9 mouse cellular contexts compared by ENCODE assay signal in genomic region chr7:132811716-132812618, GRCm38 (mm10). TPM values are rescaled to one million over a fixed set of nuclear protein-coding genes. Genes with fewer than 3 reads are reported as not detected.
DNase-seq lines count a peak whose midpoint lies in the region; ATAC-seq lines count a peak whose summit lies in the region.
"Had no signal": no experiment of that assay in that cellular context is flagged by ENCODE, and none has a peak within 500 bp of the region (broad histone marks: within the 10 kb centered on the region; RNA-seq: fewer than 3 reads in every experiment).

No protein-coding gene starts in this region.

- WGBS in heart, embryonic 15.5 days, result 11% methylated on average over 23 of the region's 23 CpGs

- H3K27me3 ChIP-seq in heart, embryonic 15.5 days, result no peaks in the 10 kb centered on the region
- H3K27me3 ChIP-seq: Patski had no signal

- peak overlapping the region; percentile 87 for H3K9ac ChIP-seq in heart, embryonic 15.5 days

- DNase-seq in cerebellum, adult 11 months, result peak; percentile 52
- DNase-seq in CD8-positive naive resting alpha-beta T cell, adult 2 months (ENCODE audit: low read depth in 2 of 2, low spot score in 2 of 2), result peak; percentile 37 to 39
- DNase-seq in liver, result peak; percentile 53
- peak; percentile 36 to 40 for DNase-seq in natural killer cell, adult 2 months (ENCODE audit: low spot score in 2 of 2)
- DNase-seq in urinary bladder, postnatal 10 days (ENCODE audit: low spot score), result no peak

- H3K36me3 ChIP-seq in heart, embryonic 15.5 days, result no peaks in the 10 kb centered on the region

- H3K4me3 ChIP-seq in heart, embryonic 15.5 days, result peak overlapping the region; percentile 68

- H3K27ac ChIP-seq in heart, embryonic 15.5 days, result peak overlapping the region; percentile 94

- peaks cover 61% of the 10 kb centered on the region for H3K4me1 ChIP-seq in heart, embryonic 15.5 days (replicated peaks)

- H3K4me2 ChIP-seq in heart, embryonic 15.5 days, result peak overlapping the region; percentile 95

- H3K9me3 ChIP-seq in heart, embryonic 15.5 days (replicated peaks), result no peaks in the 10 kb centered on the region

- no peak for ATAC-seq in cerebellum, adult (ENCODE audit: insufficient number of reproducible peaks, low FRiP score, low TSS enrichment)
- ATAC-seq in common myeloid progenitor, adult 5-6 weeks (replicated peaks; ENCODE audit: low read depth, poor library complexity, severe bottlenecking), result peak; percentile 34; the same call in 1 of the 2 replicates
- ATAC-seq in heart, embryonic 15.5 days (replicated peaks; ENCODE audit: insufficient number of reproducible peaks, insufficient read depth, low FRiP score, low read depth), result no peak

RNA-seq across cellular contexts. Expression of gene Fam53b, which starts 1.7 kb away (rescaled TPM):
- total RNA-seq in common myeloid progenitor, adult 5-6 weeks (2017), result 10.6 and 19.9 TPM in 2 replicates
- polyA plus RNA-seq in heart, embryonic 15.5 days (2015; fragmentation: Nextera tagmentation; extraction: Ambion mirVana), result 14.9 and 19.0 TPM in 2 replicates

RNA-seq across cellular contexts. Expression of gene Eef1akmt2, which starts 40.5 kb away (rescaled TPM):
- total RNA-seq in common myeloid progenitor, adult 5-6 weeks (2017), result 56.3 and 77.1 TPM in 2 replicates
- polyA plus RNA-seq in heart, embryonic 15.5 days (2015; fragmentation: Nextera tagmentation; extraction: Ambion mirVana), result 35.5 and 37.7 TPM in 2 replicates

RNA-seq across cellular contexts. Expression of gene Abraxas2, which starts 47.1 kb away (rescaled TPM):
- total RNA-seq in common myeloid progenitor, adult 5-6 weeks (2017), result 37.6 and 41.9 TPM in 2 replicates
- polyA plus RNA-seq in heart, embryonic 15.5 days (2015; fragmentation: Nextera tagmentation; extraction: Ambion mirVana), result 25.1 and 28.7 TPM in 2 replicates
